ENCODE assay signal across 8 mouse cellular contexts in genomic region chr7:118518687-118519086, GRCm38 (mm10). TPM values are rescaled to one million over a fixed set of nuclear protein-coding genes. Genes with fewer than 3 reads are reported as not detected.
DNase-seq lines count a peak whose midpoint lies in the region; ATAC-seq and TF ChIP-seq lines count a peak whose summit lies in the region.

No protein-coding gene starts in this region.

- no peak overlapping the region for H3K27ac ChIP-seq in testis, adult 2 months (ENCODE audit: control insufficient read depth, insufficient read depth, low read depth, low read length)
- H3K27ac ChIP-seq in limb, embryonic 12.5 days = no peak overlapping the region
- H3K27ac ChIP-seq in midbrain, embryonic 14.5 days (replicated peaks; ENCODE audit: low read depth, low read length) = no peak overlapping the region

- TF ChIP-seq CTCF in testis, adult 2 months (IDR thresholded peaks at IDR 0.05; ENCODE audit: control insufficient read depth, insufficient read depth, insufficient replicate concordance, low read depth, low read length) = peak; percentile 56; the same call in 1 of the 2 replicates

- peak; percentile 73; the same call in 1 of the 2 replicates for ATAC-seq in limb, embryonic 12.5 days (ENCODE audit: insufficient number of reproducible peaks, insufficient read depth, low FRiP score, low TSS enrichment, low read depth)
- ATAC-seq in midbrain, embryonic 14.5 days (ENCODE audit: low FRiP score, low TSS enrichment) = peak; percentile 48; the same call in 1 of the 2 replicates

- DNase-seq in testis, postnatal 14 days (ENCODE audit: low spot score) = no peak
- peak; percentile 82 for DNase-seq in embryo, embryonic 9.5 days (ENCODE audit: extremely low spot score)
- DNase-seq in heart, adult 18-20 months = peak; percentile 76 to 91
- DNase-seq in kidney, adult 11 months = peak; percentile 53
- peak; percentile 84 for DNase-seq in midbrain, embryonic 14.5 days
- peak; percentile 22 for DNase-seq in spleen, adult 12 weeks (ENCODE audit: low spot score)

- H3K4me3 ChIP-seq in testis, adult 2 months (ENCODE audit: control insufficient read depth, low read depth, low read length) = no peak overlapping the region
- H3K4me3 ChIP-seq in limb, embryonic 12.5 days (replicated peaks) = no peak overlapping the region
- no peak overlapping the region for H3K4me3 ChIP-seq in midbrain, embryonic 14.5 days (replicated peaks; ENCODE audit: low read depth, low read length)

- no peaks in the 10 kb centered on the region for H3K27me3 ChIP-seq in testis, adult 2 months (ENCODE audit: control insufficient read depth, insufficient read depth, low read length)
- H3K27me3 ChIP-seq in limb, embryonic 12.5 days = peaks cover 3% of the 10 kb centered on the region; the same call in 1 of the 2 replicates
- H3K27me3 ChIP-seq in midbrain, embryonic 14.5 days (ENCODE audit: control insufficient read depth, insufficient read depth, low read length) = no peaks in the 10 kb centered on the region

- no peaks in the 10 kb centered on the region for H3K9me3 ChIP-seq in limb, embryonic 12.5 days
- H3K9me3 ChIP-seq in midbrain, embryonic 14.5 days (ENCODE audit: control insufficient read depth, low read length) = no peaks in the 10 kb centered on the region

- 3% methylated on average over 18 of the region's 18 CpGs for WGBS in limb, embryonic 12.5 days
- 2% methylated on average over 18 of the region's 18 CpGs for WGBS in midbrain, embryonic 14.5 days

- H3K4me1 ChIP-seq in testis, adult 2 months (ENCODE audit: control insufficient read depth, insufficient read depth, low read length) = no peaks in the 10 kb centered on the region
- H3K4me1 ChIP-seq in limb, embryonic 12.5 days (replicated peaks) = no peaks in the 10 kb centered on the region
- no peaks in the 10 kb centered on the region for H3K4me1 ChIP-seq in midbrain, embryonic 14.5 days (ENCODE audit: control insufficient read depth, insufficient read depth, low read length)

- 0 out of 2 replicates have a peak overlapping the region, but pooled peaks have one; percentile 4 for H3K4me2 ChIP-seq in limb, embryonic 12.5 days
- no peak overlapping the region for H3K4me2 ChIP-seq in midbrain, embryonic 14.5 days (ENCODE audit: low read length)

- TF ChIP-seq POLR2A in testis, adult 2 months (IDR thresholded peaks at IDR 0.05; ENCODE audit: control insufficient read depth, low read depth, low read length) = no peak

- H3K9ac ChIP-seq in limb, embryonic 12.5 days (replicated peaks) = no peak overlapping the region
- no peak overlapping the region for H3K9ac ChIP-seq in midbrain, embryonic 14.5 days (replicated peaks; ENCODE audit: low read length)

- no peaks in the 10 kb centered on the region for H3K36me3 ChIP-seq in testis, adult 2 months (ENCODE audit: control insufficient read depth, insufficient read depth, low read length)
- H3K36me3 ChIP-seq in limb, embryonic 12.5 days = peaks cover 5% of the 10 kb centered on the region; the same call in 1 of the 2 replicates
- H3K36me3 ChIP-seq in midbrain, embryonic 14.5 days (ENCODE audit: control insufficient read depth, insufficient read depth, low read length) = no peaks in the 10 kb centered on the region; the same call in 1 of the 2 replicates

RNA-seq across cellular contexts. Expression of gene Coq7, which starts 14.5 kb away (rescaled TPM):
- 23.7 and 25.5 TPM in 2 replicates for polyA plus RNA-seq in testis, adult 2 months (2012; rRNA removed)
- total RNA-seq in heart, adult 18-20 months (2021) = 100 to 1,000 TPM; 120 to 126 TPM
- polyA plus RNA-seq in limb, embryonic 12.5 days (2016; fragmentation: Nextera tagmentation; extraction: Ambion mirVana) = 86.6 and 95.2 TPM in 2 replicates
- polyA plus RNA-seq in midbrain, embryonic 14.5 days (2014; fragmentation: Nextera tagmentation; extraction: Ambion mirVana) = 93.7 and 103 TPM in 2 replicates

RNA-seq across cellular contexts. Expression of gene Itpripl2, which starts 26.9 kb away (rescaled TPM):
- 0.49 and 0.57 TPM in 2 replicates for polyA plus RNA-seq in testis, adult 2 months (2012; rRNA removed)
- 10 to 100 TPM; 19.1 to 23.7 TPM for total RNA-seq in heart, adult 18-20 months (2021)
- polyA plus RNA-seq in limb, embryonic 12.5 days (2016; fragmentation: Nextera tagmentation; extraction: Ambion mirVana) = 4.6 and 5.0 TPM in 2 replicates
- polyA plus RNA-seq in midbrain, embryonic 14.5 days (2014; fragmentation: Nextera tagmentation; extraction: Ambion mirVana) = 0.28 and 0.63 TPM in 2 replicates
